Mouse (Mus musculus) neutrophil, adult 5-6 weeks (primary cell): Measurements from ENCODE around the gene Gm28053. TPM values are rescaled to one million over a fixed set of nuclear protein-coding genes. Genes with fewer than 3 reads are reported as not detected.

Experiments used
- ATAC-seq: fragments of 151-379, 151-347 bp; 2 replicates; pipeline ENCODE4 v1.8.0; 2017; ENCODE audit warnings: mild to moderate bottlenecking, moderate TSS enrichment; ENCODE audit not compliant: insufficient number of reproducible peaks, poor library complexity, low FRiP score, severe bottlenecking; ENCODE audit errors: extremely low read depth
- total RNA-seq: library from RNA; stranded (forward); fragments of 200-1000 nt; gene quantifications from 2 replicates; pipeline ENCODE4 v1.2.3, GENCODE M21; 2017

Gene Gm28053
- total RNA-seq, 1 experiment from 2014 or later: 34.2 TPM

DNA sequence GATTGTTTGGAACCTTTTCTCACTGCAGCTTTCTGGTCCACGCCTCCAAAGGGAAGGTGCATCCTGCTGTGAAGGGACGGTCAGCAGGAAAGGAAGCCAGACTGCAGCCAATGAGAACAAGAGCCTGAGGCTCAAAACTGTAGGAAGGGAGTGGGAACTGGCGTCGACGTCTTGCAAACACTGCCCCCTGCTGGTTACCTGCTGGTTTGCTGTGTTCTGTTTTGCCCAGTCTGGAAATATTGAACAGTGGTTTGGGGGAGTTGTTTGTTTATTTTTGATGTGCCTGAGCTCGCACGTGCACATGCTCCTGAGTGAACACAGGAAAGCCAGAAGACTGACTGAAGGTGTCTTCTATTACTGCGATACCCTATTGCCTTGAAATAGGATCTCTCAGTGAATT lies 53.6 kb downstream of the Gm28053 start:
- ATAC-seq: peak; percentile 54; the same call in 1 of the 2 replicates

- no peak for ATAC-seq
Measured at GRCm38 (mm10) chr6:48784406-48784805, 66.0 kb downstream of the Gm28053 start.

- ATAC-seq: no peak
Measured at GRCm38 (mm10) chr6:48785189-48785588, 66.8 kb downstream of the Gm28053 start.

DNA sequence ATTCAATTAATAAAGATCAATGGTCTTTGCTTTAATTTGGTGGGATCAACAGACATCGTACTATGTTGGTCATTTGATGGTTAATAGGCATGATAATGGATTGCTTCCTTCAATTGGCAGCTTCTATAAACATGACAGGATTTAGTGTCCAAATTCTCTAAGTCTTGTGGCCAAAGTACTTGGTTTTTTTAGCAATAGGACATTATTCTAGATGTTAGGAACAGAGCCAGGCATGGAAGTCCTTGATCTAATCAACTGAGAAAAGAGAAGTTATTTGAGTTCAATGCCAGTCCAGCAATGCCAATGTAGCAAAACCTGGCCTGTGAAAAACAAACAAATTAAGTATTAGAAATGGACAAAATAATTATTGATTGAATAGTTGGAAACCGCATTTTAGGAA lies 67.2 kb downstream of the Gm28053 start:
- no peak for ATAC-seq

DNA sequence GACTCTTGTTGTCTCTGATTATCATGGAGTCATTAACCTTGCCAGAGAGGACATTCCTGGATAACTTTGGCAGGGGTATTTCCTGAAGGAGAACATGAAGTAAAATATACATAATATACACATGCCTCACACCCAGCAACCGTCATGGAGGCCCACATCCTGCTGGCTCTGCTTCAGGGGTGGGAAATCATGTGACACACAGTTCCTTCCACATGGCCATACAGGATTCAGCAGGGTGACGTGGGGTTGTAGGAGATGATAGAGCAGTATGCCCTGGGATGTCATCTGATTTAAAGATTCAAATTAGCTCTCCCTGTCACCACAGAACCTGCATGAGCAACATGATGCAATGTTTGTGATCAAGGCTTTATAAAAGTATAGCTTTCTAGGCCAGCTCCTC lies 69.5 kb downstream of the Gm28053 start:
- ATAC-seq: no peak

DNA sequence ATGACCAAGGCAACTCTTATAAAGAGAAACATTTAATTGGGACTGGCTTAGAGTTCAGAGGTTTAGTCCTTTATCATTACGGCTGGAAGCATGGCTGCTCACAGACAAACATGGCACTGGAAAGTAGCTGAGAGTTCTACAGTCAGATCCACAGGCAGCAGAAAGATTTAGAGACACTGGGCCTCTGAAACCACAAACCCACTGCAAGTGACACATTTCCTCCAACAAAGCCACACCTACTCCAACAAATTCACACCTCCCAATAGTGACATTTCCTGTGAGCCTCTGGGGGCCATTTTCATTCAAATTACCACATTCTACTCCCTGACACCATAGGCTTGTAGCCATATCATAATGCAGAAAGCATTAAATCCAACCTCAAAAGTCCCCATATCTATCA lies 83.5 kb downstream of the Gm28053 start:
- ATAC-seq: peak; percentile 53; the same call in 1 of the 2 replicates

Other genes with a start within 250 kb of the Gm28053 start
- 0.49 TPM in 1 of 2 replicates, not detected in the other for gene Atp6v0e2, start 181.0 kb upstream of the Gm28053 start, total RNA-seq
- 19.8 and 30.1 TPM in 2 replicates for gene Lrrc61, start 163.8 kb upstream of the Gm28053 start, total RNA-seq
- 0.37 TPM in 1 of 2 replicates, not detected in the other for gene Rarres2, start 145.8 kb upstream of the Gm28053 start, total RNA-seq
- not detected in 2 replicates for gene Gm45021, start 129.0 kb upstream of the Gm28053 start, total RNA-seq
- gene Repin1, start 124.7 kb upstream of the Gm28053 start, total RNA-seq: 2.9 and 3.1 TPM in 2 replicates
- gene Gm44965, start 124.7 kb upstream of the Gm28053 start, total RNA-seq: not detected in 2 replicates
- 1.1 and 2.6 TPM in 2 replicates for gene Zfp775, start 116.5 kb upstream of the Gm28053 start, total RNA-seq
- 0.12 and 0.35 TPM in 2 replicates for gene AI854703, start 91.8 kb upstream of the Gm28053 start, total RNA-seq
- gene Gimap8, start 71.4 kb upstream of the Gm28053 start, total RNA-seq: 270 and 290 TPM in 2 replicates
- 132 and 133 TPM in 2 replicates for gene Gimap9, start 42.5 kb upstream of the Gm28053 start, total RNA-seq
- gene Gimap4, start 34.1 kb upstream of the Gm28053 start, total RNA-seq: 627 and 688 TPM in 2 replicates
- gene Gimap6, start 10.4 kb upstream of the Gm28053 start, total RNA-seq: 892 and 934 TPM in 2 replicates
- 121 TPM in 2 replicates for gene Gimap7, start within 50 bp of the Gm28053 start, total RNA-seq
- 288 and 296 TPM in 2 replicates for gene Gimap1, start 20.4 kb downstream of the Gm28053 start, total RNA-seq
- gene Gimap5, start 27.6 kb downstream of the Gm28053 start, total RNA-seq: 83.5 and 86.2 TPM in 2 replicates
- gene Gimap3, start 52.2 kb downstream of the Gm28053 start, total RNA-seq: 311 and 314 TPM in 2 replicates
- gene Tmem176a, start 122.3 kb downstream of the Gm28053 start, total RNA-seq: 4.1 and 6.6 TPM in 2 replicates
- gene Tmem176b, start 122.9 kb downstream of the Gm28053 start, total RNA-seq: 11.2 and 14.4 TPM in 2 replicates
- not detected in 2 replicates for gene Aoc1, start 154.3 kb downstream of the Gm28053 start, total RNA-seq
- not detected in 2 replicates for gene 1600015I10Rik, start 211.3 kb downstream of the Gm28053 start, total RNA-seq